Comparison of ENCODE assay signal across 10 mouse cellular contexts in genomic region chr17:56463500-56463899, GRCm38 (mm10). TPM values are rescaled to one million over a fixed set of nuclear protein-coding genes. Genes with fewer than 3 reads are reported as not detected.
DNase-seq lines count a peak whose midpoint lies in the region; ATAC-seq lines count a peak whose summit lies in the region.
"Had no signal": no experiment of that assay in that cellular context is flagged by ENCODE, and none has a peak within 500 bp of the region (broad histone marks: within the 10 kb centered on the region; RNA-seq: fewer than 3 reads in every experiment).

No protein-coding gene starts in this region.

- H3K27me3 ChIP-seq in heart, embryonic 16.5 days (ENCODE audit: control insufficient read depth, insufficient read depth, low read length): no peaks in the 10 kb centered on the region
- H3K27me3 ChIP-seq in embryonic facial prominence, embryonic 11.5 days (ENCODE audit: control insufficient read depth, insufficient read depth, low read length): no peaks in the 10 kb centered on the region
- no peaks in the 10 kb centered on the region for H3K27me3 ChIP-seq in hindbrain, embryonic 12.5 days

- intact Hi-C loops in heart, postnatal 14 days (cut with DNase I): no loop called here

- no peak overlapping the region for H3K4me2 ChIP-seq in heart, embryonic 16.5 days (ENCODE audit: low read depth, low read length)
- no peak overlapping the region; the same call in 1 of the 2 replicates for H3K4me2 ChIP-seq in embryonic facial prominence, embryonic 11.5 days (ENCODE audit: low read depth, low read length)
- peak overlapping the region; percentile 73 for H3K4me2 ChIP-seq in hindbrain, embryonic 12.5 days (replicated peaks)

- no peaks in the 10 kb centered on the region for H3K9me3 ChIP-seq in heart, embryonic 16.5 days (replicated peaks; ENCODE audit: control insufficient read depth, low read length)
- H3K9me3 ChIP-seq in embryonic facial prominence, embryonic 11.5 days (replicated peaks; ENCODE audit: control insufficient read depth, low read length): no peaks in the 10 kb centered on the region
- H3K9me3 ChIP-seq in hindbrain, embryonic 12.5 days (replicated peaks): no peaks in the 10 kb centered on the region

- WGBS in heart, embryonic 16.5 days: 44% methylated on average over 1 of the region's 1 CpGs
- WGBS in embryonic facial prominence, embryonic 11.5 days: 37% methylated on average over 1 of the region's 1 CpGs
- WGBS in hindbrain, embryonic 12.5 days: 48% methylated on average over 1 of the region's 1 CpGs

- no peak overlapping the region for H3K4me3 ChIP-seq in heart, embryonic 16.5 days (ENCODE audit: low read length)
- H3K4me3 ChIP-seq in embryonic facial prominence, embryonic 11.5 days (ENCODE audit: low read depth, low read length): no peak overlapping the region
- no peak overlapping the region for H3K4me3 ChIP-seq in hindbrain, embryonic 12.5 days

- DNase-seq in heart, postnatal 14 days: no peak
- DNase-seq in embryonic facial prominence, embryonic 11.5 days (ENCODE audit: low spot score): no peak
- peak; percentile 74 to 89 for DNase-seq in lung, postnatal 4 days
- no peak for DNase-seq in embryo, embryonic 10.5 days (ENCODE audit: low spot score)
- DNase-seq in layer of hippocampus, adult 9-10 months (ENCODE audit: low spot score): no peak
- no peak for DNase-seq in layer of hippocampus, postnatal 25 days (ENCODE audit: extremely low spot score in 1 of 2, low spot score in 1 of 2)
- DNase-seq: kidney, postnatal 25 days had no signal

- H3K36me3 ChIP-seq in heart, embryonic 16.5 days (ENCODE audit: control insufficient read depth, insufficient read depth): no peaks in the 10 kb centered on the region
- no peaks in the 10 kb centered on the region for H3K36me3 ChIP-seq in embryonic facial prominence, embryonic 11.5 days (replicated peaks; ENCODE audit: control insufficient read depth, insufficient read depth, low read depth, low read length)
- peaks cover 4% of the 10 kb centered on the region for H3K36me3 ChIP-seq in hindbrain, embryonic 12.5 days

- H3K27ac ChIP-seq in heart, embryonic 16.5 days (ENCODE audit: low read length): peak overlapping the region; percentile 96
- H3K27ac ChIP-seq in embryonic facial prominence, embryonic 11.5 days (replicated peaks; ENCODE audit: low read depth, low read length): peak overlapping the region; percentile 94
- H3K27ac ChIP-seq in hindbrain, embryonic 12.5 days: peak overlapping the region; percentile 95

- no peak overlapping the region for H3K9ac ChIP-seq in heart, embryonic 16.5 days (ENCODE audit: low read length)
- no peak overlapping the region; the same call in 1 of the 2 replicates for H3K9ac ChIP-seq in embryonic facial prominence, embryonic 11.5 days (replicated peaks; ENCODE audit: low read length)
- peak overlapping the region; percentile 49; the same call in 1 of the 2 replicates for H3K9ac ChIP-seq in hindbrain, embryonic 12.5 days

- H3K4me1 ChIP-seq in heart, embryonic 16.5 days (ENCODE audit: control insufficient read depth, insufficient read depth, low read length): peaks cover 33% of the 10 kb centered on the region
- H3K4me1 ChIP-seq in embryonic facial prominence, embryonic 11.5 days (ENCODE audit: control insufficient read depth, insufficient read depth, low read length): peaks cover 11% of the 10 kb centered on the region
- peaks cover 86% of the 10 kb centered on the region for H3K4me1 ChIP-seq in hindbrain, embryonic 12.5 days

- no peak for ATAC-seq in heart, embryonic 16.5 days (replicated peaks; ENCODE audit: extremely low read depth, insufficient read depth, low FRiP score)
- ATAC-seq in embryonic facial prominence, embryonic 11.5 days (replicated peaks; ENCODE audit: insufficient number of reproducible peaks, low FRiP score, low TSS enrichment, low read depth): no peak
- ATAC-seq in hindbrain, embryonic 12.5 days (ENCODE audit: low FRiP score): no peak

RNA-seq across cellular contexts. Expression of gene Ptprs, which starts 12.8 kb away (rescaled TPM):
- 33.9 and 39.7 TPM in 2 replicates for polyA plus RNA-seq in heart, embryonic 16.5 days (2015; fragmentation: Nextera tagmentation; extraction: Ambion mirVana)
- total RNA-seq in heart, postnatal 14 days (2021): 10 to 100 TPM; 60.3 to 64.8 TPM
- polyA plus RNA-seq in embryonic facial prominence, embryonic 11.5 days (2014; fragmentation: Nextera tagmentation; extraction: Ambion mirVana): 80.1 and 81.5 TPM in 2 replicates
- polyA plus RNA-seq in hindbrain, embryonic 12.5 days (2016; fragmentation: Nextera tagmentation; extraction: Ambion mirVana): 316 and 326 TPM in 2 replicates
- 100 to 1,000 TPM; 658 to 741 TPM for total RNA-seq in layer of hippocampus, postnatal 25 days (2021)

RNA-seq across cellular contexts. Expression of gene Znrf4, which starts 48.7 kb away (rescaled TPM):
- polyA plus RNA-seq in heart, embryonic 16.5 days (2015; fragmentation: Nextera tagmentation; extraction: Ambion mirVana): not detected in 2 replicates
- not detected for total RNA-seq in heart, postnatal 14 days (2021)
- polyA plus RNA-seq in embryonic facial prominence, embryonic 11.5 days (2014; fragmentation: Nextera tagmentation; extraction: Ambion mirVana): not detected in 2 replicates
- not detected in 2 replicates for polyA plus RNA-seq in hindbrain, embryonic 12.5 days (2016; fragmentation: Nextera tagmentation; extraction: Ambion mirVana)
- not detected for total RNA-seq in layer of hippocampus, postnatal 25 days (2021)
- total RNA-seq: CH12.LX had no signal

Comparison
In these comparisons a context has a peak if more than half of its experiments do, and no peak if none do; other contexts are left out.
1. DNase-seq: peak in lung, postnatal 4 days (2 of 2); none in heart, postnatal 14 days (0 of 2), embryonic facial prominence, embryonic 11.5 days (single experiment), embryo, embryonic 10.5 days (single experiment), layer of hippocampus, adult 9-10 months (single experiment) and layer of hippocampus, postnatal 25 days (0 of 2).
2. Peak in every context shown above with its lines, with median percentiles within 50 percentile points of each other: H3K27ac ChIP-seq.